Mouse (Mus musculus): ENCODE results near the gene Ssu72. TPM values are rescaled to one million over a fixed set of nuclear protein-coding genes. Genes with fewer than 3 reads are reported as not detected.
A peak's percentile ranks its signal among the peaks of the same experiment; 100 is the strongest.

The Ssu72 gene
- total and polyA plus RNA-seq, 3 experiments, result 43.6 to 51.7 (median 51.6) TPM

GRCm38 (mm10) chr4:155771706-155772105 is 67.1 kb downstream of the Ssu72 start:
- Histone ChIP-seq H3K79me2 (replicated peaks; ENCODE audit: control insufficient read depth, insufficient read depth, low read length) (no peaks in the 10 kb centered on the region), H3K4me1 (ENCODE audit: control insufficient read depth, insufficient read depth, low read length) (peaks cover 16% of the 10 kb centered on the region), H3K9ac (ENCODE audit: low read depth, low read length) (no peak overlapping the region), H3K36me3 (ENCODE audit: control insufficient read depth, insufficient read depth, low read length) (no peaks in the 10 kb centered on the region), H3K27ac (no peak overlapping the region), H3K4me3 (no peak overlapping the region), H3K27me3 (ENCODE audit: control insufficient read depth, insufficient read depth, low read length) (no peaks in the 10 kb centered on the region)
- WGBS, result 69% methylated on average over 2 of the region's 2 CpGs
- TF ChIP-seq CTCF (IDR thresholded peaks at IDR 0.05) (no peak), POLR2A (IDR thresholded peaks at IDR 0.05; ENCODE audit: insufficient read depth, low read depth, low read length) (no peak), EP300 (IDR thresholded peaks at IDR 0.05; ENCODE audit: insufficient read depth, low read depth, low read length) (no peak)
- intact Hi-C loops (cut with DNase I), result no loop called here
- peak in 1 of 2 experiments; percentile 2 for DNase-seq

- Histone ChIP-seq H3K9ac (ENCODE audit: low read depth, low read length) (no peak overlapping the region), H3K4me1 (ENCODE audit: control insufficient read depth, insufficient read depth, low read length) (peaks cover 22% of the 10 kb centered on the region), H3K27ac (no peak overlapping the region), H3K36me3 (ENCODE audit: control insufficient read depth, insufficient read depth, low read length) (no peaks in the 10 kb centered on the region), H3K27me3 (ENCODE audit: control insufficient read depth, insufficient read depth, low read length) (no peaks in the 10 kb centered on the region), H3K4me3 (no peak overlapping the region), H3K79me2 (replicated peaks; ENCODE audit: control insufficient read depth, insufficient read depth, low read length) (no peaks in the 10 kb centered on the region)
- 86% methylated on average over 13 of the region's 13 CpGs for WGBS
- intact Hi-C loops (cut with DNase I), result no loop called here
- no peak for DNase-seq
- no peak for TF ChIP-seq CTCF (IDR thresholded peaks at IDR 0.05)
- TF ChIP-seq POLR2A (IDR thresholded peaks at IDR 0.05; ENCODE audit: insufficient read depth, low read depth, low read length), result no peak
- TF ChIP-seq EP300 (IDR thresholded peaks at IDR 0.05; ENCODE audit: insufficient read depth, low read depth, low read length), result no peak
These were observed 68.2 kb downstream of the Ssu72 start for GRCm38 (mm10) chr4:155772786-155773185.

- Histone ChIP-seq H3K79me2 (replicated peaks; ENCODE audit: control insufficient read depth, insufficient read depth, low read length) (no peaks in the 10 kb centered on the region), H3K36me3 (ENCODE audit: control insufficient read depth, insufficient read depth, low read length) (no peaks in the 10 kb centered on the region), H3K4me1 (ENCODE audit: control insufficient read depth, insufficient read depth, low read length) (peaks cover 23% of the 10 kb centered on the region), H3K27ac (peak overlapping the region; percentile 85), H3K4me3 (peak overlapping the region; percentile 58), H3K9ac (ENCODE audit: low read depth, low read length) (no peak overlapping the region), H3K27me3 (ENCODE audit: control insufficient read depth, insufficient read depth, low read length) (no peaks in the 10 kb centered on the region)
- intact Hi-C loops (cut with DNase I), result no loop called here
- no peak for DNase-seq
- TF ChIP-seq EP300 (IDR thresholded peaks at IDR 0.05; ENCODE audit: insufficient read depth, low read depth, low read length), result no peak
- TF ChIP-seq POLR2A (IDR thresholded peaks at IDR 0.05; ENCODE audit: insufficient read depth, low read depth, low read length), result no peak
- no peak for TF ChIP-seq CTCF (IDR thresholded peaks at IDR 0.05)
- 41% methylated on average over 5 of the region's 5 CpGs for WGBS
These were observed 68.9 kb downstream of the Ssu72 start for GRCm38 (mm10) chr4:155773335-155774078.

- TF ChIP-seq POLR2A (IDR thresholded peaks at IDR 0.05; ENCODE audit: insufficient read depth, low read depth, low read length) (peak; percentile 99), EP300 (IDR thresholded peaks at IDR 0.05; ENCODE audit: insufficient read depth, low read depth, low read length) (peak; percentile 63; the same call in 1 of the 2 replicates), CTCF (IDR thresholded peaks at IDR 0.05) (no peak)
- Histone ChIP-seq H3K27ac (peak within 1 kb of the TSS; percentile 85), H3K79me2 (replicated peaks; ENCODE audit: control insufficient read depth, insufficient read depth, low read length) (no peaks in the 10 kb centered on the region), H3K4me3 (peak within 1 kb of the TSS; percentile 58), H3K36me3 (ENCODE audit: control insufficient read depth, insufficient read depth, low read length) (no peaks in the 10 kb centered on the region), H3K9ac (ENCODE audit: low read depth, low read length) (peak within 1 kb of the TSS; percentile 67), H3K27me3 (ENCODE audit: control insufficient read depth, insufficient read depth, low read length) (no peaks in the 10 kb centered on the region), H3K4me1 (ENCODE audit: control insufficient read depth, insufficient read depth, low read length) (peaks cover 23% of the 10 kb centered on the region)
- peak; percentile 91 to 95 for DNase-seq
- WGBS, result 2% methylated on average over 35 of the region's 35 CpGs
- intact Hi-C loops (cut with DNase I), result no loop called here
These were observed 69.7 kb downstream of the Ssu72 start, which contains the start of gene Vwa1 for GRCm38 (mm10) chr4:155774280-155774754. Gene Vwa1, minus strand, starts transcription at chr4:155774698.

- no peaks in the 10 kb centered on the region for H3K36me3 ChIP-seq (ENCODE audit: control insufficient read depth, insufficient read depth, low read length)
- intact Hi-C loops (cut with DNase I), result no loop called here
- TF ChIP-seq POLR2A (IDR thresholded peaks at IDR 0.05; ENCODE audit: insufficient read depth, low read depth, low read length), result peak; percentile 39; the same call in 1 of the 2 replicates
- TF ChIP-seq EP300 (IDR thresholded peaks at IDR 0.05; ENCODE audit: insufficient read depth, low read depth, low read length), result peak; percentile 95
- TF ChIP-seq CTCF (IDR thresholded peaks at IDR 0.05), result no peak
- no peaks in the 10 kb centered on the region for H3K79me2 ChIP-seq (replicated peaks; ENCODE audit: control insufficient read depth, insufficient read depth, low read length)
- H3K9ac ChIP-seq (ENCODE audit: low read depth, low read length), result no peak overlapping the region
- H3K4me3 ChIP-seq, result peak overlapping the region; percentile 58
- H3K4me1 ChIP-seq (ENCODE audit: control insufficient read depth, insufficient read depth, low read length), result peaks cover 23% of the 10 kb centered on the region
- H3K27ac ChIP-seq, result peak overlapping the region; percentile 85
- 10% methylated on average over 9 of the region's 9 CpGs for WGBS
- H3K27me3 ChIP-seq (ENCODE audit: control insufficient read depth, insufficient read depth, low read length), result no peaks in the 10 kb centered on the region
- peak; percentile 84 for DNase-seq
These were observed 70.6 kb downstream of the Ssu72 start for GRCm38 (mm10) chr4:155774971-155775740.

Measured in heart, adult 2 months (tissue).